Mouse (Mus musculus) heart, postnatal 25 days (tissue): ENCODE measurements around the gene Ak9. TPM values are rescaled to one million over a fixed set of nuclear protein-coding genes. Genes with fewer than 3 reads are reported as not detected.

Experiments
- DNase-seq: peaks from one replicate; pipeline ENCODE4 v3.0.0; 2022; ENCODE audit warnings: low spot score
- intact Hi-C: fragments of 180-260 bp; cut with DNase I; formaldehyde crosslinking; loops from one replicate; pipeline ENCODE4 v1.15.1; 2025
- total RNA-seq, 2 experiments: library from RNA; stranded (reverse); gene quantifications; 2 replicates each; pipeline ENCODE4 v1.2.3; 2021

Gene Ak9
- total RNA-seq, 2 experiments from 2014 or later = not detected

- intact Hi-C loops = no loop called here
- DNase-seq = peak; percentile 75
Observed at GRCm38 (mm10) chr10:41477278-41478181, 173.8 kb downstream of the Ak9 start.

GRCm38 (mm10) chr10:41479961-41480360 lies 176.2 kb downstream of the Ak9 start:
- intact Hi-C loops = no loop called here
- DNase-seq = no peak

GRCm38 (mm10) chr10:41480938-41481880 lies 177.4 kb downstream of the Ak9 start:
- no peak for DNase-seq
- intact Hi-C loops = no loop called here

- intact Hi-C loops = no loop called here
- no peak for DNase-seq
Observed at GRCm38 (mm10) chr10:41482446-41482845, 178.7 kb downstream of the Ak9 start.

Other genes starting within 250 kb of the Ak9 start
- not detected for gene Gpr6, start 231.7 kb upstream of the Ak9 start, total RNA-seq
- 10 to 100 TPM; 23.1 to 23.4 TPM for gene Fig4, start 720 bp upstream of the Ak9 start, total RNA-seq
- 1 to 10 TPM; 7.2 to 8.2 TPM for gene Zbtb24, start 146.4 kb downstream of the Ak9 start, total RNA-seq
- gene Mical1, start 172.3 kb downstream of the Ak9 start, total RNA-seq = 10 to 100 TPM; 11.5 to 15.6 TPM
- 10 to 100 TPM; 38.3 to 38.6 TPM for gene Smpd2, start 186.4 kb downstream of the Ak9 start, total RNA-seq
- 1 to 10 TPM; 1.4 to 1.5 TPM for gene Ppil6, start 186.5 kb downstream of the Ak9 start, total RNA-seq
- 100 to 1,000 TPM; 126 to 148 TPM for gene Cd164, start 215.4 kb downstream of the Ak9 start, total RNA-seq